Mouse (Mus musculus) kidney, adult 8-10 months (tissue): ENCODE data around the gene Nckap5.
A peak's percentile ranks its signal among the peaks of the same experiment; 100 is the strongest.

Experiments used
- DNase-seq, 2 experiments: peaks; one replicate each; pipeline ENCODE4 v3.0.0; 2022

The Nckap5 gene

GRCm38 (mm10) chr1:126608586-126608985, 222.0 kb downstream of the Nckap5 start:
- DNase-seq = no peak

- no peak for DNase-seq
Observed at GRCm38 (mm10) chr1:126606189-126607080, 224.2 kb downstream of the Nckap5 start.

- peak; percentile 61 to 76 for DNase-seq
Observed at GRCm38 (mm10) chr1:126604551-126604950, 226.0 kb downstream of the Nckap5 start.

- DNase-seq = peak; percentile 9 to 61
Observed at GRCm38 (mm10) chr1:126603771-126604515, 226.7 kb downstream of the Nckap5 start.

GRCm38 (mm10) chr1:126600596-126600995, 230.0 kb downstream of the Nckap5 start:
- DNase-seq = no peak

- no peak for DNase-seq
Observed at GRCm38 (mm10) chr1:126597376-126597775, 233.2 kb downstream of the Nckap5 start.

GRCm38 (mm10) chr1:126594796-126595195, 235.8 kb downstream of the Nckap5 start:
- DNase-seq = no peak

- peak in 1 of 2 experiments; percentile 35 for DNase-seq
Observed at GRCm38 (mm10) chr1:126593044-126593805, 237.4 kb downstream of the Nckap5 start.

GRCm38 (mm10) chr1:126590911-126591310, 239.7 kb downstream of the Nckap5 start:
- DNase-seq = no peak

- DNase-seq = no peak
Observed at GRCm38 (mm10) chr1:126578163-126578562, 252.4 kb downstream of the Nckap5 start.

GRCm38 (mm10) chr1:126574295-126574694, 256.3 kb downstream of the Nckap5 start:
- DNase-seq = no peak

GRCm38 (mm10) chr1:126573714-126574113, 256.9 kb downstream of the Nckap5 start:
- no peak for DNase-seq

GRCm38 (mm10) chr1:126573097-126573496, 257.5 kb downstream of the Nckap5 start:
- no peak for DNase-seq

DNA sequence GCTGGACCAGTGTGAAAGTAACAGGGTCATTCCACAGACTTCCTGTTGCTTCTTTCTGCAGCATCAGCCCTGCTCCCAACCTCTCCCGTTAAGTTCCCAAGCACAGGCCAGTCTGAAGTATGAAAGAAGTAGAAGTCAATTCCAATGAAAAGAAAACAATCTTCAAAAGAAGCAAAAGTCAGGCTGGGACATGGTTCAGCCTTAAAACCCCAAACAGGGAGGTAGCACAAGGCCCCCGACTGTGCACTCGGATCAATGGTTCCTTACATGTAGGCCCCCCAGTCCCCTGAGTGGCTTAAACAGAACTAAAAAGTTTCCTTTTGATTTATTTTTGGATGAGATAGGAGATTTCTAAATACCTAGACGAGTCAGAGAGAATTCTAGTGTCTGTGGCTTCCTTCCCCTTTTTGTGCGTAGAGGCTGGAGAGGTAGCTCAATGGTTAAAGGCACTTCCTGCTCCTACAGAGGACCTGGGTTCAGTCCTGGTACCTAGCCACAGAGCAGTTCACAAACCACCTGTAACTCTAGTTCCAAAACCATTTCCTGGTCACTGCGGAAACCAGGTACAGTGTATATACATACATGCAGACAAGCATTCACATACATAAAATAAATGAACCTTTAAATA, 260.9 kb downstream of the Nckap5 start:
- no peak for DNase-seq

- peak in 1 of 2 experiments; percentile 41 for DNase-seq
Observed at GRCm38 (mm10) chr1:126568520-126569197, 261.9 kb downstream of the Nckap5 start.

DNA sequence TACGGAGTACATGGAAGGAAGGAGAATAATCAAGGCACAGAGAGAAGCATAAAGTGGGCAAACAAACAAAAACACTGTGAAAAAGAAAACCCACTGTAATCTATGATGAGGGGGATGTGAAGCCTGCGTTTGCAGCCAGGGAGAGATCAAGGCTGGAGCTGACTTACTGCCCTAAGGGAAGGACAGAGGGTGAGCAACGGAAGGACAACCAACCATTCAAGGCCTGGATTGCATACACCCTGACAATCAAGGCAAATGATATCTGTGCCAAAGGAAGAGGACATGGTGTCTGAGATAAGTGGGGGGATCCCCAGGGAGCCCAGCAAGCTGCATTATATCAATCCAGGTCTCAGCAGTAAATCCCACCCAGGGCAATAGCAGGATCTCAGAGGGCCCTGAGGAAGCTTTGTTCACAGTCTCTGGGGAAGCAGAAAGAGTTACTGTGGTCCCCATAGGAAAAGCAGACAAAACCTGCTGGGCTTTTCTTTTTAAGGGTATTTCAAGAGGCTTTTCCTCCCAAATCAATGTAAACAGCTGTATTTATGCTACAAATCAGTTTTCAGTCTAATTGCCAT, 265.4 kb downstream of the Nckap5 start:
- no peak for DNase-seq

DNA sequence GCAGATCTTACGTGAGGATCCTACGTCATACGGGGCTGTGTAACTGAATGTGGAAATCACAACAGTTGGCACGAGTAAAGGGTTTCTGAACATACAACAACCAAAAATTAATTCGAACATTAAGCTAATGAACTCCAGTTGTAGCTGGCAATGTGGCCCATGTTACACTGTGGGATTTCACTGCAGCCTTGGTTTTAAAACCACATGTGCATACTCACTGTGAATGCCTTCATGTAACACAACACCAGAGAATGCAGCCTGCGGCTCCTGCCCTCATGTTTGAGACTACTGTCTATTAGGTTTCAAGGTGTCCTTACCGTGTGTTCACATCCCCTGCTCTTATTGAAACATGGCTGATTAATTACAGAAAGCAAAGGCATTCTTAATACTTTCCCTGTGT, 269.7 kb downstream of the Nckap5 start:
- no peak for DNase-seq

DNA sequence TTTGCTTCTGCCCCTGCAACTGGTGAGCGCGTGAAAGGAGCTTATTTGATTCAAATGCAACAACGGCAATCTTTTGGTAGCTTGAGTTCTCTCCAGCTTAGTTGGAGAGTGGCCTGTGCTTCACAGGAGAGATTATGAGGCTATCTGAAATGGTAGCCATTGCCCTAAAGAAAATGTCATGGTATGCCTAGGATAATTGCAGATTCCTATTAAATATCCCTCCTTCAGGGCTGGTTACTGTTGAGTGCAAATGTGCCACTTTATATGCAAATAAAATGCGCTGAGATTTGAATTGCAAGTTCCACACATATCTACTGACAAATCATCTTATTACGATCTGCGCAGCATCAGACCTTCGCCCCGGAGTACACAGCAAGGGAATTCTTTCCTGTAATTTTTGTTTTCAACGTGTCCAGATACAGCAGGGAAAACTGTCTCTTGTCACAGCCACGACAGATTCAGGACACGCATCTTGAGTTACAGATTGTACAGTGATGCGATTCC, 272.8 kb downstream of the Nckap5 start:
- DNase-seq = no peak

DNA sequence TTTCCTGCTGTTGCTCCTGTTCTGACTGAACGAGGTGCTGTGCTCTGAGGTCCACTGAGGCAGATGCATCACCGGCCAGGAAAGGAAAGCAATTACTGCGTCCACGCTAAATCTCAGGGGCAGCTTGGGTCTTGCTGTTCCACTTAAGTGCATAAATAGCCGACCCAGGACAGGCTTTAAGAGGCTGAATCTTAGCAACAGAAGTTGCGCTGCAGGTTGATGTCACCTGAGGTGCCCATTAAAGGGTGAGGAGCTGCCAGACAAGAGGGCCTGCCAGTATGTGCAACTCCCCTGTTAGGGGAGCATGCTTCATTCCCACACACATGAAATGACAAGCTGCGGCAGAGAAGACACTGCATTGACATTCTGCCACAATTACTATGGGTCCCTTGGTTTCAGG, 282.6 kb downstream of the Nckap5 start:
- DNase-seq = no peak

DNA sequence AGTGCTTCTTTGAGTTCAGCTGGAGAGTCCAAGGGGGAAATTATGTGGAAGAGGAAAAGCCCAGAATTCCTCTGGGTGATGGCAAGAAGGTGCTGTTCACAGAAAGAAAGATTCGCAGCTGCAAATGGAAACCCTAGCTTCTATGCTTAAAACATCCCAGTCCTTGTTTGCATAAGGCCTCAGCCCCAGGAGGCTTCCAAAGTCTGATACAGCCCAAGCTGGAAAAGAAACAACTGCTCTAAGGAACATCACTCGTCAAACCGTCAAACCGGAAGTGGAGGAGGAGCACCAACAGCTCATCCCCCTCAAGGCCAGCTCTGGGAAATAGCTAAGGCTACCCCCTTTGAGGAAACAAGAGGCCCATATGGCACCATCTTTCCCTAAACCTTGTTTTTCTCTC, 286.1 kb downstream of the Nckap5 start:
- DNase-seq = no peak

- DNase-seq = no peak
Observed at GRCm38 (mm10) chr1:126537223-126537757, 293.3 kb downstream of the Nckap5 start.
